Mouse (Mus musculus): Measurements from ENCODE around the gene Cacnb4. TPM values are rescaled to one million over a fixed set of nuclear protein-coding genes. Genes with fewer than 3 reads are reported as not detected.

Gene Cacnb4
- polyA plus RNA-seq, 1 experiment from 2014 or later, result 15.0 TPM

DNA sequence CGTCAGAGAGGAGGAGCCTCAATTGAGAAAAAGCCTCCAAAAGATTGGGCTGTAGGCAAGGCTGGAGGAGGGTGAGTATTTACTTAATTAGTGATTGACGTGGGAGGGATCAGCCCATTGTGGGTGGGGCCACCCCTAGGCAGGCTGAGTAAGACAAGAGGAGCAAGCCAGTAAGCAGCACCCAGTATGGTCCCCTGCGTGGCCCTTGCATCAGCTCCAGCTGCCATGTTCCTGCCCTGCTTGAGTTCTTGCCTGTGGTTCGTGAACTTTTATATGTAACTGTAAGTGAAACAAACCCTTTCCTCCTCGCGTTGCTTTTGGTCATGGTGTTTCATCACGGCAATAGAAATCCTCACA lies 298.2 kb downstream of the Cacnb4 start, which contains the start of gene Neb:
Neb (minus strand) TSS at position 27 of the 357 bp plus-strand sequence.
- Histone ChIP-seq H3K4me2 (replicated peaks) (no peak within 1 kb of the TSS), H3K9ac (no peak within 1 kb of the TSS), H3K27ac (no peak within 1 kb of the TSS), H3K27me3 (ENCODE audit: control insufficient read depth, insufficient read depth, low read length) (no peaks in the 10 kb centered on the region), H3K9me3 (ENCODE audit: control insufficient read depth, low read length) (no peaks in the 10 kb centered on the region), H3K36me3 (replicated peaks; ENCODE audit: control insufficient read depth, insufficient read depth) (no peaks in the 10 kb centered on the region), H3K4me3 (replicated peaks; ENCODE audit: low read length) (no peak within 1 kb of the TSS), H3K4me1 (replicated peaks; ENCODE audit: control insufficient read depth, insufficient read depth, low read length) (no peaks in the 10 kb centered on the region)
- DNase-seq (ENCODE audit: low spot score), result no peak
- no peak for ATAC-seq (ENCODE audit: low FRiP score)
- 56% methylated on average over 7 of the region's 7 CpGs for WGBS

Other genes with a start within 250 kb of the Cacnb4 start
- 46.9 and 50.7 TPM in 2 replicates for gene Stam2, start 65.5 kb upstream of the Cacnb4 start, polyA plus RNA-seq (2014; fragmentation: Nextera tagmentation; extraction: Ambion mirVana)
- gene Fmnl2, start 181.0 kb upstream of the Cacnb4 start, polyA plus RNA-seq (2014; fragmentation: Nextera tagmentation; extraction: Ambion mirVana), result 13.4 and 13.7 TPM in 2 replicates